In genomic region chr1:58716883-58717220, GRCm38 (mm10) we compare ENCODE assay signal across 22 mouse cellular contexts. TPM values are rescaled to one million over a fixed set of nuclear protein-coding genes. Genes with fewer than 3 reads are reported as not detected.
A peak's percentile ranks its signal among the peaks of the same experiment; 100 is the strongest.
DNase-seq lines count a peak whose midpoint lies in the region; ATAC-seq and TF ChIP-seq lines count a peak whose summit lies in the region.
"Had no signal": no experiment of that assay in that cellular context is flagged by ENCODE, and none has a peak within 500 bp of the region (broad histone marks: within the 10 kb centered on the region; RNA-seq: fewer than 3 reads in every experiment).

No protein-coding gene starts in this region.

- H3K9ac ChIP-seq in heart, embryonic 13.5 days = no peak overlapping the region
- H3K9ac ChIP-seq in heart, embryonic 12.5 days = no peak overlapping the region
- no peak overlapping the region for H3K9ac ChIP-seq in lung, embryonic 15.5 days
- no peak overlapping the region for H3K9ac ChIP-seq in liver, embryonic 15.5 days
- H3K9ac ChIP-seq: forebrain, embryonic 12.5 days; midbrain, embryonic 13.5 days had no signal

- H3K27ac ChIP-seq in heart, embryonic 13.5 days (replicated peaks) = peak overlapping the region; percentile 70; the same call in 1 of the 2 replicates
- H3K27ac ChIP-seq in heart, embryonic 12.5 days (ENCODE audit: poor library complexity, severe bottlenecking) = no peak overlapping the region
- H3K27ac ChIP-seq in lung, embryonic 15.5 days = 0 out of 2 replicates have a peak overlapping the region, but pooled peaks have one; percentile 41
- peak overlapping the region; percentile 21; the same call in 1 of the 2 replicates for H3K27ac ChIP-seq in bone marrow, adult 2 months (ENCODE audit: control insufficient read depth, insufficient read depth, low read depth, low read length, poor library complexity)
- peak overlapping the region; percentile 72 for H3K27ac ChIP-seq in liver, embryonic 15.5 days (replicated peaks)
- H3K27ac ChIP-seq: forebrain, embryonic 12.5 days; midbrain, embryonic 13.5 days had no signal

- peaks cover 59% of the 10 kb centered on the region for H3K36me3 ChIP-seq in heart, embryonic 13.5 days
- peaks cover 40% of the 10 kb centered on the region for H3K36me3 ChIP-seq in heart, embryonic 12.5 days
- H3K36me3 ChIP-seq in lung, embryonic 15.5 days = peaks cover 45% of the 10 kb centered on the region
- peaks cover 2% of the 10 kb centered on the region for H3K36me3 ChIP-seq in liver, embryonic 15.5 days (replicated peaks)

- H3K9me3 ChIP-seq in heart, embryonic 13.5 days = no peaks in the 10 kb centered on the region
- no peaks in the 10 kb centered on the region for H3K9me3 ChIP-seq in heart, embryonic 12.5 days (replicated peaks)
- no peaks in the 10 kb centered on the region for H3K9me3 ChIP-seq in lung, embryonic 15.5 days
- H3K9me3 ChIP-seq in liver, embryonic 15.5 days (replicated peaks) = no peaks in the 10 kb centered on the region
- H3K9me3 ChIP-seq: forebrain, embryonic 12.5 days; midbrain, embryonic 13.5 days had no signal

- no peak for DNase-seq in lung, postnatal 10 days
- no peak for DNase-seq in frontal cortex, postnatal 14 days (ENCODE audit: low spot score in 2 of 2)
- DNase-seq: B cell, adult 2 months; cerebellum, adult 11-12 months; cerebellum, postnatal 36 days; kidney, adult 8-10 months; retina, postnatal 1 day had no signal

- no peak overlapping the region for H3K4me2 ChIP-seq in heart, embryonic 13.5 days
- H3K4me2 ChIP-seq in heart, embryonic 12.5 days = no peak overlapping the region
- H3K4me2 ChIP-seq in lung, embryonic 15.5 days = no peak overlapping the region
- no peak overlapping the region for H3K4me2 ChIP-seq in liver, embryonic 15.5 days
- H3K4me2 ChIP-seq: forebrain, embryonic 12.5 days; midbrain, embryonic 13.5 days had no signal

- H3K4me1 ChIP-seq in heart, embryonic 13.5 days = peaks cover 40% of the 10 kb centered on the region
- peaks cover 27% of the 10 kb centered on the region for H3K4me1 ChIP-seq in heart, embryonic 12.5 days (replicated peaks)
- H3K4me1 ChIP-seq in lung, embryonic 15.5 days = peaks cover 14% of the 10 kb centered on the region
- peaks cover 9% of the 10 kb centered on the region for H3K4me1 ChIP-seq in bone marrow, adult 2 months (ENCODE audit: control insufficient read depth, insufficient read depth, low read length)
- peaks cover 49% of the 10 kb centered on the region for H3K4me1 ChIP-seq in liver, embryonic 15.5 days (replicated peaks)

- no peaks in the 10 kb centered on the region for H3K27me3 ChIP-seq in heart, embryonic 13.5 days (replicated peaks)
- H3K27me3 ChIP-seq in heart, embryonic 12.5 days (replicated peaks) = no peaks in the 10 kb centered on the region
- no peaks in the 10 kb centered on the region for H3K27me3 ChIP-seq in lung, embryonic 15.5 days
- no peaks in the 10 kb centered on the region for H3K27me3 ChIP-seq in liver, embryonic 15.5 days
- H3K27me3 ChIP-seq: forebrain, embryonic 12.5 days; midbrain, embryonic 13.5 days; Patski had no signal

- TF ChIP-seq CTCF in bone marrow, adult 2 months (IDR thresholded peaks at IDR 0.05; ENCODE audit: control insufficient read depth, insufficient read depth, low read length) = no peak

- WGBS in heart, embryonic 13.5 days = 88% methylated on average over 4 of the region's 4 CpGs
- WGBS in heart, embryonic 12.5 days = 89% methylated on average over 4 of the region's 4 CpGs
- WGBS in lung, embryonic 15.5 days = 93% methylated on average over 4 of the region's 4 CpGs
- 76% methylated on average over 4 of the region's 4 CpGs for WGBS in bone marrow, adult 2 months
- WGBS in liver, embryonic 15.5 days (ENCODE audit: insufficient replicate concordance) = 65% methylated on average over 4 of the region's 4 CpGs

- no peak for TF ChIP-seq POLR2A in bone marrow, adult 2 months (IDR thresholded peaks at IDR 0.05; ENCODE audit: borderline replicate concordance, control insufficient read depth, low read depth, low read length)

- ATAC-seq in heart, embryonic 13.5 days (ENCODE audit: extremely low read depth, insufficient number of reproducible peaks, low FRiP score, low TSS enrichment) = no peak
- ATAC-seq in heart, embryonic 12.5 days (ENCODE audit: insufficient number of reproducible peaks, low FRiP score) = no peak
- no peak for ATAC-seq in lung, embryonic 15.5 days (ENCODE audit: borderline replicate concordance, extremely low read depth, low FRiP score, low TSS enrichment)
- no peak for ATAC-seq in liver, embryonic 15.5 days (ENCODE audit: insufficient read depth)
- no peak for ATAC-seq in megakaryocyte progenitor cell, adult 5-6 weeks (replicated peaks; ENCODE audit: poor library complexity)
- ATAC-seq: activated CD4-positive, CD25-positive, alpha-beta regulatory T cell, adult 4 months; hindbrain, embryonic 16.5 days; midbrain, embryonic 13.5 days; Patski had no signal

- no peak overlapping the region for H3K4me3 ChIP-seq in heart, embryonic 13.5 days
- no peak overlapping the region for H3K4me3 ChIP-seq in heart, embryonic 12.5 days
- no peak overlapping the region for H3K4me3 ChIP-seq in lung, embryonic 15.5 days
- no peak overlapping the region for H3K4me3 ChIP-seq in bone marrow, adult 2 months (replicated peaks; ENCODE audit: control insufficient read depth, low read depth, low read length)
- H3K4me3 ChIP-seq in liver, embryonic 15.5 days (replicated peaks) = no peak overlapping the region
- H3K4me3 ChIP-seq: forebrain, embryonic 12.5 days; midbrain, embryonic 13.5 days had no signal

RNA-seq across cellular contexts. Expression of gene Cflar, which starts 5.5 kb away (rescaled TPM):
- 29.2 and 40.0 TPM in 2 replicates for polyA plus RNA-seq in heart, embryonic 13.5 days (2015; fragmentation: Nextera tagmentation; extraction: Ambion mirVana)
- 35.6 and 35.9 TPM in 2 replicates for polyA plus RNA-seq in heart, embryonic 12.5 days (2016; fragmentation: Nextera tagmentation; extraction: Ambion mirVana)
- 41.0 and 44.2 TPM in 2 replicates for polyA plus RNA-seq in lung, embryonic 15.5 days (2015; fragmentation: Nextera tagmentation; extraction: Ambion mirVana)
- polyA plus RNA-seq in bone marrow, adult 2 months (2011; ENCODE audit: insufficient read depth, insufficient read length, low replicate concordance, missing spikeins) = 32.3 and 72.0 TPM in 2 replicates
- polyA plus RNA-seq in liver, embryonic 15.5 days (2015; fragmentation: Nextera tagmentation; extraction: Ambion mirVana) = 16.3 and 16.9 TPM in 2 replicates
- 60.9 and 71.6 TPM in 2 replicates for total RNA-seq in megakaryocyte progenitor cell, adult 5-6 weeks (2015)
- total RNA-seq in megakaryocyte progenitor cell, adult 5-6 weeks (2017) = 87.5 and 121 TPM in 2 replicates

RNA-seq across cellular contexts. Expression of gene Als2cr12, which starts 21.1 kb away (rescaled TPM):
- polyA plus RNA-seq in heart, embryonic 13.5 days (2015; fragmentation: Nextera tagmentation; extraction: Ambion mirVana) = not detected in 2 replicates
- polyA plus RNA-seq in heart, embryonic 12.5 days (2016; fragmentation: Nextera tagmentation; extraction: Ambion mirVana) = not detected in 2 replicates
- polyA plus RNA-seq in lung, embryonic 15.5 days (2015; fragmentation: Nextera tagmentation; extraction: Ambion mirVana) = 0.10 TPM in 1 of 2 replicates, not detected in the other
- not detected in 2 replicates for polyA plus RNA-seq in bone marrow, adult 2 months (2011; ENCODE audit: insufficient read depth, insufficient read length, low replicate concordance, missing spikeins)
- polyA plus RNA-seq in liver, embryonic 15.5 days (2015; fragmentation: Nextera tagmentation; extraction: Ambion mirVana) = 0.07 TPM in 1 of 2 replicates, not detected in the other
- total RNA-seq in megakaryocyte progenitor cell, adult 5-6 weeks (2015) = not detected in 2 replicates
- 0.44 and 0.67 TPM in 2 replicates for total RNA-seq in megakaryocyte progenitor cell, adult 5-6 weeks (2017)
- total RNA-seq: granulocyte monocyte progenitor cell, adult 5-6 weeks; heart, postnatal 25 days; layer of hippocampus, postnatal 14 days; left cerebral cortex, postnatal 10 days had no signal
- polyA plus RNA-seq: activated CD4-positive, CD25-positive, alpha-beta regulatory T cell, adult 4 months; forebrain, embryonic 12.5 days; hindbrain, embryonic 16.5 days; midbrain, embryonic 13.5 days had no signal
